Mouse (Mus musculus): ENCODE measurements around the gene Slc38a10. TPM values are rescaled to one million over a fixed set of nuclear protein-coding genes. Genes with fewer than 3 reads are reported as not detected.

Slc38a10 gene
- total RNA-seq, 2 experiments from 2014 or later, result 17.1 to 17.2 TPM

- no peak for ATAC-seq (replicated peaks; ENCODE audit: low FRiP score, poor library complexity, severe bottlenecking)
Observed at GRCm38 (mm10) chr11:120067834-120068233, 83.3 kb downstream of the Slc38a10 start.

GRCm38 (mm10) chr11:120065291-120065690 is 85.9 kb downstream of the Slc38a10 start:
- peak; percentile 11; the same call in 1 of the 2 replicates for ATAC-seq (replicated peaks; ENCODE audit: low FRiP score, poor library complexity, severe bottlenecking)

DNA sequence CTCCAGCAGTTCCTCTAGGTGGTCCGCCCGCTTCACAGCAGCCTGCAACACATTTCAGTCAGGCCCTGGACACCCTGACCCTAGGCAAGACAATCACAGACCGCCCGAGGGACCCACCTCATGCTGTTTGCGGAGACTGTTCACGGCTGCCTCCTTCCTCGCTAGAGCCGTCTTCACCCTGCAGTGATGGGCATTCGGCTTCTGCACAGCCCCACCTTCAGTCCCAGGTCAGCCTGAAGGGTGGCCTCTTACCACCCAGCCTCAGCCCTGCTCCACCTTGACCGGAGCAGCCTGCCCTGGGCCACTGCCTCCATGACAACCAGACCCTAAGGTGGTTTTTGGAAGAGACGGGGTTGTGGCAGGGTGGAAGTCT is 86.5 kb downstream of the Slc38a10 start:
- no peak for ATAC-seq (replicated peaks; ENCODE audit: low FRiP score, poor library complexity, severe bottlenecking)

- ATAC-seq (replicated peaks; ENCODE audit: low FRiP score, poor library complexity, severe bottlenecking), result no peak
Observed at GRCm38 (mm10) chr11:120064006-120064667, 87.0 kb downstream of the Slc38a10 start.

DNA sequence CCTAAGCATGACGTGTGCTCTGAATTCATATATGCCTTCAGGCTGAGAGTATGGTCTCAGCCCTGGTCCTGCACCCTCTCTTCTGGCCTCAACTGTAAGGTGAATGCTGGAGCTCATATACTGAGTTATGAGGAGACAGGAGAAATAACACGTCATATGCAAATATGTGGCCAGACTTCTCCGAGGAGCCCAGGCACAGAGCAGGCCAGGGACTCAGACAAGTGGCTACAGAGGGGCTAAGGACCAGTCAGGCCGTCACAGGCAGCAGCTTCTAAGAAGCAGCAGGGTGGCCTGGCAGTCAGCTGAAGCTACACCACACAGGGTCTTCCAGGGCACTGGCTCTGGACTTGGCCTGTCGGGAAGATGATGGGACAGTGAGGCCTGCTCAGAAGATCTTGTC is 87.8 kb downstream of the Slc38a10 start:
- ATAC-seq (replicated peaks; ENCODE audit: low FRiP score, poor library complexity, severe bottlenecking), result no peak

- ATAC-seq (replicated peaks; ENCODE audit: low FRiP score, poor library complexity, severe bottlenecking), result no peak
Observed at GRCm38 (mm10) chr11:120060634-120061033, 90.5 kb downstream of the Slc38a10 start.

DNA sequence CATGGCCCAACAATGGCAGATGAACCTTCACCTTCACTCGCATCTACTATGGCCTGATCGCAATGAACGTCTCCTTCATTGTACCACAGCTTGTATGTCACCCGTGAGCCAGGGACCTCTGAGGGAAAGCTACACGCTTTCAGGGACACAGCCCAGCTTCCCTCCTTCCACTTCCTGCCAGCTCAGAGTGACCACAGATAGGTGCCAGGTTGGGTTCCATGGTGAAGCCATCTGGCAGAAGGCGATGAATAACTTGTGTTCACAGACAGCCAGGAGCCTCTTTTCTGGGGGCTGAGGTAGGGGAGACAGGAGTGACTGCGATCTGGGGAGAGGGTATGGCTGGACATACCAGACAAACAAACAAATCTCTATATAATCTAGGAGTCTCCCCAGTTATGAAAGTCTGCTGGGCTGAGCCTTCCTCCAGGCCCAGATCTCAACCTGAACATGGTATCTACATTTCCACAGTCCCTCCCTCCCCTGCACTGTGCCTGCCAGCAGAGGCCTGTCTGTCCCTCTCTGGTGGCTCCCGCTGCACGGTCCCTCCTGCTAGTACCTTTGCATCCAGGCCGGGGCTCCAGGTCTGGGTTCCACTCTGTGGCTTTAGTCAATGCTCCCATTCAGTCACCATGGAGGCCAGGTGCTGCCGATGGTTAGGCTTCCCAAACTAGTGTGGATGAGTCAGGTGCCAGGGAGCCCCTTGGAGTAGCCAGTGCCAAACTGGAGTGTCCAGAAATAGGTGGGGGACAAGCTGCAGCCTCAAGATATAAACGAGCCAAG is 95.0 kb downstream of the Slc38a10 start:
- no peak for ATAC-seq (replicated peaks; ENCODE audit: low FRiP score, poor library complexity, severe bottlenecking)

Other genes with a start within 250 kb of the Slc38a10 start
- 1.3 and 14.4 TPM in 2 replicates for gene Chmp6, start 237.9 kb downstream of the Slc38a10 start, total RNA-seq (2015; ENCODE audit: low replicate concordance)
- 10.3 and 10.4 TPM in 2 replicates for gene Chmp6, start 237.9 kb downstream of the Slc38a10 start, total RNA-seq (2017; ENCODE audit: low replicate concordance)
- gene Baiap2, start 208.6 kb downstream of the Slc38a10 start, total RNA-seq (2015; ENCODE audit: low replicate concordance), result 1.3 and 1.4 TPM in 2 replicates
- 3.2 and 5.3 TPM in 2 replicates for gene Baiap2, start 208.6 kb downstream of the Slc38a10 start, total RNA-seq (2017; ENCODE audit: low replicate concordance)
- 0.84 and 1.4 TPM in 2 replicates for gene Aatk, start 104.2 kb downstream of the Slc38a10 start, total RNA-seq (2015; ENCODE audit: low replicate concordance)
- gene Aatk, start 104.2 kb downstream of the Slc38a10 start, total RNA-seq (2017; ENCODE audit: low replicate concordance), result 0.26 and 0.53 TPM in 2 replicates
- gene Cep131, start 64.5 kb downstream of the Slc38a10 start, total RNA-seq (2015; ENCODE audit: low replicate concordance), result 3.2 TPM in 1 of 2 replicates, not detected in the other
- 0.51 and 2.3 TPM in 2 replicates for gene Cep131, start 64.5 kb downstream of the Slc38a10 start, total RNA-seq (2017; ENCODE audit: low replicate concordance)
- gene Tepsin, start 52.6 kb downstream of the Slc38a10 start, total RNA-seq (2015; ENCODE audit: low replicate concordance), result 4.3 and 27.2 TPM in 2 replicates
- gene Tepsin, start 52.6 kb downstream of the Slc38a10 start, total RNA-seq (2017; ENCODE audit: low replicate concordance), result 11.0 and 25.7 TPM in 2 replicates
- gene Ndufaf8, start 52.4 kb downstream of the Slc38a10 start, total RNA-seq (2015; ENCODE audit: low replicate concordance), result 12.6 TPM in 1 of 2 replicates, not detected in the other
- gene Ndufaf8, start 52.4 kb downstream of the Slc38a10 start, total RNA-seq (2017; ENCODE audit: low replicate concordance), result 3.1 TPM in 1 of 2 replicates, not detected in the other
- gene Bahcc1, start 81.6 kb upstream of the Slc38a10 start, total RNA-seq (2015; ENCODE audit: low replicate concordance), result 2.5 and 2.9 TPM in 2 replicates
- gene Bahcc1, start 81.6 kb upstream of the Slc38a10 start, total RNA-seq (2017; ENCODE audit: low replicate concordance), result 1.4 TPM in 2 replicates
- gene Actg1, start 197.2 kb upstream of the Slc38a10 start, total RNA-seq (2015; ENCODE audit: low replicate concordance), result 531 and 597 TPM in 2 replicates
- gene Actg1, start 197.2 kb upstream of the Slc38a10 start, total RNA-seq (2017; ENCODE audit: low replicate concordance), result 282 and 330 TPM in 2 replicates
- gene Fscn2, start 210.2 kb upstream of the Slc38a10 start, total RNA-seq (2015; ENCODE audit: low replicate concordance), result not detected in 2 replicates
- gene Fscn2, start 210.2 kb upstream of the Slc38a10 start, total RNA-seq (2017; ENCODE audit: low replicate concordance), result not detected in 2 replicates
- gene Faap100, start 227.4 kb upstream of the Slc38a10 start, total RNA-seq (2015; ENCODE audit: low replicate concordance), result 6.1 and 8.0 TPM in 2 replicates
- 2.0 and 9.4 TPM in 2 replicates for gene Faap100, start 227.4 kb upstream of the Slc38a10 start, total RNA-seq (2017; ENCODE audit: low replicate concordance)